Mouse (Mus musculus): ENCODE data around the gene D10Jhu81e. TPM values are rescaled to one million over a fixed set of nuclear protein-coding genes. Genes with fewer than 3 reads are reported as not detected.

D10Jhu81e gene
- total RNA-seq, 2 experiments from 2014 or later = 109 to 115 TPM

- intact Hi-C loops (cut with DNase I) = no loop called here
- no peak for DNase-seq (ENCODE audit: low spot score in 2 of 2)
Observed at GRCm38 (mm10) chr10:78165256-78166005, 4.2 kb downstream of the D10Jhu81e start.

- intact Hi-C loops (cut with DNase I) = loop anchor here (5.0 kb wide), 1 partner anchor 137 kb away; no protein-coding TSS in a partner anchor
- DNase-seq (ENCODE audit: low spot score in 2 of 2) = no peak
Observed at GRCm38 (mm10) chr10:78164786-78165185, 4.8 kb downstream of the D10Jhu81e start.

- intact Hi-C loops (cut with DNase I) = loop anchor here (5.0 kb wide), 1 partner anchor 137 kb away; no protein-coding TSS in a partner anchor
- peak; percentile 75 to 84 for DNase-seq (ENCODE audit: low spot score in 2 of 2)
Observed at GRCm38 (mm10) chr10:78163923-78164322, 5.7 kb downstream of the D10Jhu81e start.

- intact Hi-C loops (cut with DNase I) = loop anchor here (5.0 kb wide), 1 partner anchor 136 kb away; no protein-coding TSS in a partner anchor
Observed at GRCm38 (mm10) chr10:78163241-78163640, 6.3 kb downstream of the D10Jhu81e start.

GRCm38 (mm10) chr10:78162646-78163045 lies 6.9 kb downstream of the D10Jhu81e start:
- intact Hi-C loops (cut with DNase I) = loop anchor here (5.0 kb wide), 1 partner anchor 135 kb away; no protein-coding TSS in a partner anchor
- DNase-seq (ENCODE audit: low spot score in 2 of 2) = no peak

More at GRCm38 (mm10) chr10:78163241-78163640, 6.3 kb downstream of the D10Jhu81e start:
- no peak for DNase-seq (ENCODE audit: low spot score in 2 of 2)

GRCm38 (mm10) chr10:78161096-78161495 lies 8.5 kb downstream of the D10Jhu81e start:
- intact Hi-C loops (cut with DNase I) = loop anchor here (5.0 kb wide), 1 partner anchor 134 kb away; no protein-coding TSS in a partner anchor
- no peak for DNase-seq (ENCODE audit: low spot score in 2 of 2)

GRCm38 (mm10) chr10:78160369-78161095 lies 9.1 kb downstream of the D10Jhu81e start:
- DNase-seq (ENCODE audit: low spot score in 2 of 2) = no peak
- intact Hi-C loops (cut with DNase I) = loop anchor here (1.0 to 5.0 kb wide), 2 partner anchors 91 to 133 kb away; partner anchors contain the start of gene Icosl

GRCm38 (mm10) chr10:78159906-78160305 lies 9.7 kb downstream of the D10Jhu81e start:
- DNase-seq (ENCODE audit: low spot score in 2 of 2) = peak; percentile 88 to 90
- intact Hi-C loops (cut with DNase I) = loop anchor here (1.0 to 5.0 kb wide), 2 partner anchors 91 to 133 kb away; partner anchors contain the start of gene Icosl

GRCm38 (mm10) chr10:78159252-78159878 lies 10.2 kb downstream of the D10Jhu81e start:
- intact Hi-C loops (cut with DNase I) = no loop called here
- peak in 1 of 2 experiments; percentile 55 for DNase-seq (ENCODE audit: low spot score in 2 of 2)

GRCm38 (mm10) chr10:78158041-78158440 lies 11.5 kb downstream of the D10Jhu81e start:
- DNase-seq (ENCODE audit: low spot score in 2 of 2) = no peak
- intact Hi-C loops (cut with DNase I) = no loop called here

- intact Hi-C loops (cut with DNase I) = no loop called here
- no peak for DNase-seq (ENCODE audit: low spot score in 2 of 2)
Observed at GRCm38 (mm10) chr10:78156926-78157325, 12.7 kb downstream of the D10Jhu81e start.

- intact Hi-C loops (cut with DNase I) = no loop called here
- DNase-seq (ENCODE audit: low spot score in 2 of 2) = no peak
Observed at GRCm38 (mm10) chr10:78148834-78149766, 20.5 kb downstream of the D10Jhu81e start.

GRCm38 (mm10) chr10:78147908-78148441 lies 21.6 kb downstream of the D10Jhu81e start:
- no peak for DNase-seq (ENCODE audit: low spot score in 2 of 2)

GRCm38 (mm10) chr10:78143727-78144505 lies 25.7 kb downstream of the D10Jhu81e start:
- intact Hi-C loops (cut with DNase I) = no loop called here
- peak; percentile 62 to 78 for DNase-seq (ENCODE audit: low spot score in 2 of 2)

More at GRCm38 (mm10) chr10:78147908-78148441, 21.6 kb downstream of the D10Jhu81e start:
- intact Hi-C loops (cut with DNase I) = no loop called here

GRCm38 (mm10) chr10:78140843-78141242 lies 28.7 kb downstream of the D10Jhu81e start:
- intact Hi-C loops (cut with DNase I) = no loop called here
- no peak for DNase-seq (ENCODE audit: low spot score in 2 of 2)

- no peak for DNase-seq (ENCODE audit: low spot score in 2 of 2)
- intact Hi-C loops (cut with DNase I) = no loop called here
Observed at GRCm38 (mm10) chr10:78140251-78140600, 29.4 kb downstream of the D10Jhu81e start.

GRCm38 (mm10) chr10:78139572-78140250 lies 29.9 kb downstream of the D10Jhu81e start:
- no peak for DNase-seq (ENCODE audit: low spot score in 2 of 2)
- intact Hi-C loops (cut with DNase I) = no loop called here

Data from left cerebral cortex, postnatal 14 days (tissue).